Mouse (Mus musculus) midbrain, embryonic 11.5 days (tissue): ENCODE results near the gene Slc7a11. TPM values are rescaled to one million over a fixed set of nuclear protein-coding genes. Genes with fewer than 3 reads are reported as not detected.

Experiments
- ATAC-seq: fragments of 200-750 bp; cut with Nextera tagmentation; 2 replicates; pipeline ENCODE4 v1.8.0; 2017; ENCODE audit warnings: moderate TSS enrichment, moderate library complexity; ENCODE audit not compliant: low FRiP score
- DNase-seq: peaks from one replicate; pipeline ENCODE4 v3.0.0; 2015; ENCODE audit warnings: low spot score; ENCODE audit errors: missing footprints
- H3K27ac ChIP-seq: fragments of 300-500 bp; sonication (generic); 2 replicates; pipeline ENCODE4 v1.5.1; 2014; ENCODE audit warnings: low read depth, low read length
- H3K27me3 ChIP-seq: fragments of 300-500 bp; sonication (generic); 2 replicates; pipeline ENCODE4 v1.6.1; 2014; ENCODE audit warnings: mild to moderate bottlenecking, low read length, moderate library complexity, mixed read lengths; ENCODE audit not compliant: control insufficient read depth, insufficient read depth
- H3K36me3 ChIP-seq: fragments of 300-500 bp; sonication (generic); 2 replicates; pipeline ENCODE4 v1.6.1; 2014; ENCODE audit warnings: mild to moderate bottlenecking, low read length, moderate library complexity, mixed read lengths; ENCODE audit not compliant: control insufficient read depth, insufficient read depth
- H3K4me1 ChIP-seq: fragments of 300-500 bp; sonication (generic); 2 replicates; pipeline ENCODE4 v1.6.1; 2014; ENCODE audit warnings: low read length; ENCODE audit not compliant: control insufficient read depth, insufficient read depth
- H3K4me2 ChIP-seq: fragments of 300-500 bp; sonication (generic); 2 replicates; pipeline ENCODE4 v1.6.1; 2014; ENCODE audit warnings: mild to moderate bottlenecking, moderate library complexity
- H3K4me3 ChIP-seq: fragments of 300-500 bp; sonication (generic); 2 replicates; pipeline ENCODE4 v1.5.1; 2014; ENCODE audit warnings: low read depth, low read length
- H3K9ac ChIP-seq: fragments of 300-500 bp; sonication (generic); 2 replicates; pipeline ENCODE4 v1.6.1; 2014; ENCODE audit warnings: low read length
- H3K9me3 ChIP-seq: fragments of 300-500 bp; sonication (generic); 2 replicates; pipeline ENCODE4 v1.6.1; 2016; ENCODE audit warnings: low read length; ENCODE audit not compliant: control insufficient read depth
- WGBS: fragments of 180-500 bp; shearing (Covaris S2); extraction: QIAGEN DNeasy Blood & Tissue Kit; methylation state at CpG from one replicate; pipeline ENCODE4 v1.1.7; 2014; 5-methylcytosine and 5-hydroxymethylcytosine counted together
- polyA plus RNA-seq: library from polyadenylated mRNA; unstranded; fragments of >200 nt; fragmentation: Nextera tagmentation; extraction: Ambion mirVana; gene quantifications from 2 replicates; pipeline ENCODE4 v1.2.1, GENCODE M21; 2014

Gene Slc7a11
- polyA plus RNA-seq, 1 experiment from 2014 or later: 0.96 TPM

GRCm38 (mm10) chr3:50421480-50422277 lies 21.7 kb downstream of the Slc7a11 start:
- peaks cover 10% of the 10 kb centered on the region for H3K4me1 ChIP-seq
- no peaks in the 10 kb centered on the region for H3K27me3 ChIP-seq
- no peak overlapping the region for H3K9ac ChIP-seq
- peak; percentile 90 for DNase-seq
- H3K27ac ChIP-seq: peak overlapping the region; percentile 63
- peak; percentile 93 for ATAC-seq
- WGBS: 24% methylated on average over 8 of the region's 8 CpGs
- H3K36me3 ChIP-seq: no peaks in the 10 kb centered on the region
- H3K4me2 ChIP-seq: peak overlapping the region; percentile 10; the same call in 1 of the 2 replicates
- no peak overlapping the region for H3K4me3 ChIP-seq
- H3K9me3 ChIP-seq: 0 out of 2 replicates have a peak, but pooled peaks cover 3% of the 10 kb centered on the region

- WGBS: 84% methylated on average over 3 of the region's 3 CpGs
- no peak overlapping the region for H3K9ac ChIP-seq
- H3K36me3 ChIP-seq: no peaks in the 10 kb centered on the region
- no peak overlapping the region for H3K4me2 ChIP-seq
- H3K4me3 ChIP-seq: no peak overlapping the region
- no peak for DNase-seq
- no peak overlapping the region for H3K27ac ChIP-seq
- no peaks in the 10 kb centered on the region for H3K27me3 ChIP-seq
- no peak for ATAC-seq
- no peaks in the 10 kb centered on the region for H3K9me3 ChIP-seq
- peaks cover 10% of the 10 kb centered on the region for H3K4me1 ChIP-seq
Measured at GRCm38 (mm10) chr3:50419161-50419560, 24.3 kb downstream of the Slc7a11 start.

GRCm38 (mm10) chr3:50406771-50407170 lies 36.6 kb downstream of the Slc7a11 start:
- no peak overlapping the region for H3K9ac ChIP-seq
- H3K4me3 ChIP-seq: no peak overlapping the region
- H3K4me1 ChIP-seq: no peaks in the 10 kb centered on the region
- no peak overlapping the region for H3K27ac ChIP-seq
- H3K9me3 ChIP-seq: no peaks in the 10 kb centered on the region
- no peaks in the 10 kb centered on the region for H3K27me3 ChIP-seq
- DNase-seq: no peak
- H3K36me3 ChIP-seq: no peaks in the 10 kb centered on the region
- ATAC-seq: no peak
- 85% methylated on average over 2 of the region's 2 CpGs for WGBS
- H3K4me2 ChIP-seq: no peak overlapping the region

- Histone ChIP-seq H3K9ac (no peak overlapping the region), H3K36me3 (no peaks in the 10 kb centered on the region), H3K27me3 (no peaks in the 10 kb centered on the region), H3K4me3 (no peak overlapping the region), H3K4me2 (no peak overlapping the region), H3K27ac (no peak overlapping the region), H3K4me1 (no peaks in the 10 kb centered on the region), H3K9me3 (no peaks in the 10 kb centered on the region)
- DNase-seq (peak; percentile 12), ATAC-seq (no peak)
- 83% methylated on average over 3 of the region's 3 CpGs for WGBS
Measured at GRCm38 (mm10) chr3:50405915-50406314, 37.5 kb downstream of the Slc7a11 start.

GRCm38 (mm10) chr3:50388786-50389185 lies 54.6 kb downstream of the Slc7a11 start:
- H3K4me2 ChIP-seq: no peak overlapping the region
- H3K27ac ChIP-seq: no peak overlapping the region
- WGBS: 75% methylated on average over 6 of the region's 6 CpGs
- DNase-seq (no peak), ATAC-seq (no peak)
- H3K27me3 ChIP-seq: no peaks in the 10 kb centered on the region
- peaks cover 3% of the 10 kb centered on the region; the same call in 1 of the 2 replicates for H3K9me3 ChIP-seq
- no peaks in the 10 kb centered on the region for H3K36me3 ChIP-seq
- no peak overlapping the region for H3K9ac ChIP-seq
- H3K4me1 ChIP-seq: peaks cover 14% of the 10 kb centered on the region
- no peak overlapping the region for H3K4me3 ChIP-seq

- H3K9ac ChIP-seq: no peak overlapping the region
- peaks cover 3% of the 10 kb centered on the region; the same call in 1 of the 2 replicates for H3K9me3 ChIP-seq
- no peak overlapping the region for H3K27ac ChIP-seq
- no peak for ATAC-seq
- no peak overlapping the region for H3K4me2 ChIP-seq
- no peaks in the 10 kb centered on the region for H3K36me3 ChIP-seq
- 41% methylated on average over 9 of the region's 9 CpGs for WGBS
- peak; percentile 81 for DNase-seq
- peaks cover 14% of the 10 kb centered on the region for H3K4me1 ChIP-seq
- no peak overlapping the region for H3K4me3 ChIP-seq
- no peaks in the 10 kb centered on the region for H3K27me3 ChIP-seq
Measured at GRCm38 (mm10) chr3:50388288-50388687, 55.1 kb downstream of the Slc7a11 start.

- WGBS: 6% methylated on average over 2 of the region's 4 CpGs
- Histone ChIP-seq H3K9me3 (peaks cover 3% of the 10 kb centered on the region; the same call in 1 of the 2 replicates), H3K36me3 (no peaks in the 10 kb centered on the region), H3K4me1 (peaks cover 14% of the 10 kb centered on the region), H3K27me3 (no peaks in the 10 kb centered on the region), H3K4me2 (no peak overlapping the region), H3K27ac (no peak overlapping the region), H3K4me3 (no peak overlapping the region), H3K9ac (no peak overlapping the region)
- no peak for DNase-seq
- peak; percentile 63 for ATAC-seq
Measured at GRCm38 (mm10) chr3:50387280-50387679, 56.1 kb downstream of the Slc7a11 start.

- WGBS: 38% methylated on average over 5 of the region's 5 CpGs
- ATAC-seq (peak; percentile 78), DNase-seq (peak; percentile 89)
- H3K27ac ChIP-seq: no peak overlapping the region
- no peak overlapping the region for H3K9ac ChIP-seq
- H3K27me3 ChIP-seq: no peaks in the 10 kb centered on the region
- H3K4me3 ChIP-seq: no peak overlapping the region
- no peaks in the 10 kb centered on the region for H3K36me3 ChIP-seq
- peaks cover 14% of the 10 kb centered on the region for H3K4me1 ChIP-seq
- H3K4me2 ChIP-seq: no peak overlapping the region
- peaks cover 3% of the 10 kb centered on the region; the same call in 1 of the 2 replicates for H3K9me3 ChIP-seq
Measured at GRCm38 (mm10) chr3:50386561-50387221, 56.7 kb downstream of the Slc7a11 start.

- H3K4me1 ChIP-seq: peaks cover 14% of the 10 kb centered on the region
- H3K9ac ChIP-seq: no peak overlapping the region
- no peak overlapping the region for H3K4me2 ChIP-seq
- H3K36me3 ChIP-seq: no peaks in the 10 kb centered on the region
- DNase-seq: peak; percentile 90
- H3K27ac ChIP-seq: no peak overlapping the region
- ATAC-seq: peak; percentile 29; the same call in 1 of the 2 replicates
- peaks cover 3% of the 10 kb centered on the region; the same call in 1 of the 2 replicates for H3K9me3 ChIP-seq
- 19% methylated on average over 6 of the region's 6 CpGs for WGBS
- no peak overlapping the region for H3K4me3 ChIP-seq
- no peaks in the 10 kb centered on the region for H3K27me3 ChIP-seq
Measured at GRCm38 (mm10) chr3:50386066-50386465, 57.3 kb downstream of the Slc7a11 start.
